Comparison of ENCODE assay signal across 13 mouse cellular contexts in the genomic region with DNA sequence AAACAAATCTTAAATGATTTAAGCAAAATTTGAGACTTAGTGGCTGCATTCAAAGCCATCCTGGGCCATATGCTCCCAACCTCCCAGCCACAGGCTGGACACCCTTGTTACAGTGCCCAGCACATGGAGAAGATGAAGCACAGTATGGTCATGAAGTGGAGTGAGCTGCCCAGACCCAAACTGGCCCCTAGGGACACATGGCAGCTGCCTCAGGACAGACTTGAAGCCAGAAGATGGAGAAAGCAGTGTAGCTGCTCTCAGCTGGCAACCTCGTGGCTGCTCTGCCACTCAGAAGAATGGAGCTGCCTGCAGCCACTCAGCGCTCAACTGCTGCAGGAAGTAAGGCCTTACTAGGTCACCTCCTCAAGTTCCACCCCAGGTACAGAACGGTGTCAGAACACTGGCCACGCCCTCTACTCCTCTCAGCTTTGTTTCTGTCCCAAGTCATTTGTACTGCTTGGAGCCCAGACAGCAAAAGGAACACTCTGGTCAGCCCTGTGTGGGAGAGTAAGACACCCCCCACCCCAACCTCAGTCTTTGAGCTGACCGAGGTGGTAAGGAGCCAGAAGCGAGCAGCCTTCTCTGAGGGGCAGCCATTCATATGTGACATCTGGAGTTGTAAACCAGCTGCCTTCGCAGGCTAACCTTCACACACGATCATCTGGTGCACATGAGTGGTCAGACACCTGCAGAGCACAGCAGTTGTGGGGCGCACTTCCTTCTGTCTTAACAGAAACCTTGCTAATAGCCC. TPM values are rescaled to one million over a fixed set of nuclear protein-coding genes. Genes with fewer than 3 reads are reported as not detected.
DNase-seq lines count a peak whose midpoint lies in the region; ATAC-seq and TF ChIP-seq lines count a peak whose summit lies in the region.
"Had no signal": no experiment of that assay in that cellular context is flagged by ENCODE, and none has a peak within 500 bp of the region (broad histone marks: within the 10 kb centered on the region; RNA-seq: fewer than 3 reads in every experiment).

No protein-coding gene starts in this region.

- no peaks in the 10 kb centered on the region for H3K9me3 ChIP-seq in hindbrain, postnatal 0 days (ENCODE audit: low read length)
- H3K9me3 ChIP-seq in hindbrain, embryonic 14.5 days (ENCODE audit: control insufficient read depth, low read length): no peaks in the 10 kb centered on the region
- H3K9me3 ChIP-seq in intestine, embryonic 16.5 days (ENCODE audit: control insufficient read depth, low read length): no peaks in the 10 kb centered on the region
- H3K9me3 ChIP-seq: heart, embryonic 15.5 days; kidney, embryonic 15.5 days; midbrain, embryonic 10.5 days; neural tube, embryonic 15.5 days had no signal

- DNase-seq in hindbrain, postnatal 0 days (ENCODE audit: low spot score): peak; percentile 39
- DNase-seq in hindbrain, embryonic 14.5 days (ENCODE audit: low spot score): no peak
- DNase-seq in CD4-positive helper T cell, adult 2 months (ENCODE audit: low read depth, low spot score): peak; percentile 38
- DNase-seq in adipocyte (ENCODE audit: low spot score): peak; percentile 68
- DNase-seq in spleen, postnatal 36 days (ENCODE audit: low spot score in 2 of 2): peak; percentile 79 to 81
- DNase-seq: gastrocnemius, postnatal 25 days had no signal

- no peak for TF ChIP-seq CTCF in hindbrain, postnatal 0 days (IDR thresholded peaks at IDR 0.05; ENCODE audit: low read depth)

- H3K4me1 ChIP-seq in hindbrain, postnatal 0 days (ENCODE audit: insufficient read depth, low read length): peaks cover 10% of the 10 kb centered on the region
- H3K4me1 ChIP-seq in hindbrain, embryonic 14.5 days (replicated peaks; ENCODE audit: control insufficient read depth, insufficient read depth, low read length): peaks cover 14% of the 10 kb centered on the region
- H3K4me1 ChIP-seq in intestine, embryonic 16.5 days (ENCODE audit: control insufficient read depth, insufficient read depth, low read length): peaks cover 4% of the 10 kb centered on the region; the same call in 1 of the 2 replicates
- H3K4me1 ChIP-seq: heart, embryonic 15.5 days had no signal

- WGBS in hindbrain, postnatal 0 days: 64% methylated on average over 9 of the region's 9 CpGs
- WGBS in hindbrain, embryonic 14.5 days: 73% methylated on average over 9 of the region's 9 CpGs
- 68% methylated on average over 9 of the region's 9 CpGs for WGBS in intestine, embryonic 16.5 days

- H3K9ac ChIP-seq in hindbrain, postnatal 0 days (replicated peaks; ENCODE audit: low read length): no peak overlapping the region
- H3K9ac ChIP-seq in hindbrain, embryonic 14.5 days: no peak overlapping the region
- H3K9ac ChIP-seq in intestine, embryonic 16.5 days (ENCODE audit: low read depth, low read length): no peak overlapping the region
- H3K9ac ChIP-seq: heart, embryonic 15.5 days; kidney, embryonic 15.5 days; neural tube, embryonic 15.5 days had no signal

- no peak overlapping the region for H3K4me3 ChIP-seq in hindbrain, postnatal 0 days (ENCODE audit: low read length)
- no peak overlapping the region for H3K4me3 ChIP-seq in hindbrain, embryonic 14.5 days (replicated peaks; ENCODE audit: low read length)
- H3K4me3 ChIP-seq in intestine, embryonic 16.5 days (ENCODE audit: low read length): no peak overlapping the region
- H3K4me3 ChIP-seq: heart, embryonic 15.5 days; kidney, embryonic 15.5 days; midbrain, embryonic 10.5 days; neural tube, embryonic 15.5 days had no signal

- H3K4me2 ChIP-seq in hindbrain, postnatal 0 days (ENCODE audit: low read depth, low read length): no peak overlapping the region
- H3K4me2 ChIP-seq in hindbrain, embryonic 14.5 days (replicated peaks): no peak overlapping the region
- H3K4me2 ChIP-seq in intestine, embryonic 16.5 days (ENCODE audit: low read depth, low read length): no peak overlapping the region
- H3K4me2 ChIP-seq: heart, embryonic 15.5 days; kidney, embryonic 15.5 days; neural tube, embryonic 15.5 days had no signal

- ATAC-seq in hindbrain, postnatal 0 days: no peak
- no peak for ATAC-seq in hindbrain, embryonic 14.5 days (ENCODE audit: low FRiP score)
- no peak for ATAC-seq in intestine, embryonic 16.5 days
- ATAC-seq in megakaryocyte, adult 5-6 weeks (ENCODE audit: poor library complexity, severe bottlenecking): no peak
- ATAC-seq in megakaryocyte-erythroid progenitor cell, adult 5-6 weeks (replicated peaks; ENCODE audit: low FRiP score, low TSS enrichment, poor library complexity, severe bottlenecking): no peak

- no peaks in the 10 kb centered on the region for H3K27me3 ChIP-seq in hindbrain, postnatal 0 days (ENCODE audit: insufficient read depth, low read length)
- no peaks in the 10 kb centered on the region for H3K27me3 ChIP-seq in hindbrain, embryonic 14.5 days (ENCODE audit: control insufficient read depth, insufficient read depth, low read length)
- no peaks in the 10 kb centered on the region for H3K27me3 ChIP-seq in intestine, embryonic 16.5 days (replicated peaks; ENCODE audit: control insufficient read depth, insufficient read depth, low read length)
- H3K27me3 ChIP-seq: heart, embryonic 15.5 days; kidney, embryonic 15.5 days; neural tube, embryonic 15.5 days had no signal

- no peak overlapping the region for H3K27ac ChIP-seq in hindbrain, postnatal 0 days
- H3K27ac ChIP-seq in hindbrain, embryonic 14.5 days: no peak overlapping the region
- H3K27ac ChIP-seq in intestine, embryonic 16.5 days (ENCODE audit: low read length): no peak overlapping the region
- H3K27ac ChIP-seq: heart, embryonic 15.5 days; kidney, embryonic 15.5 days; midbrain, embryonic 10.5 days; neural tube, embryonic 15.5 days had no signal

- H3K36me3 ChIP-seq in hindbrain, postnatal 0 days (ENCODE audit: insufficient read depth, low read length): no peaks in the 10 kb centered on the region; the same call in 1 of the 2 replicates
- peaks cover 18% of the 10 kb centered on the region for H3K36me3 ChIP-seq in hindbrain, embryonic 14.5 days (replicated peaks; ENCODE audit: control insufficient read depth, insufficient read depth)
- no peaks in the 10 kb centered on the region; the same call in 1 of the 2 replicates for H3K36me3 ChIP-seq in intestine, embryonic 16.5 days (ENCODE audit: control insufficient read depth, insufficient read depth, low read length)
- H3K36me3 ChIP-seq: heart, embryonic 15.5 days had no signal

RNA-seq across cellular contexts. Expression of a gene that starts 48.7 kb away (rescaled TPM):
- total RNA-seq in hindbrain, postnatal 0 days (2014; rRNA removed): 14.2 and 22.3 TPM in 2 replicates
- polyA plus RNA-seq in hindbrain, postnatal 0 days (2015; fragmentation: Nextera tagmentation; extraction: Ambion mirVana): 10.4 and 10.8 TPM in 2 replicates
- polyA plus RNA-seq in hindbrain, embryonic 14.5 days (2014; fragmentation: Nextera tagmentation; extraction: Ambion mirVana): 3.8 and 6.3 TPM in 2 replicates
- 9.5 and 10.1 TPM in 2 replicates for polyA plus RNA-seq in intestine, embryonic 16.5 days (2015; fragmentation: Nextera tagmentation; extraction: Ambion mirVana)
- not detected in 2 replicates for total RNA-seq in megakaryocyte, adult 5-6 weeks (2015)
- total RNA-seq in megakaryocyte, adult 5-6 weeks (2017): 2.0 TPM in 1 of 2 replicates, not detected in the other
- not detected in 2 replicates for total RNA-seq in megakaryocyte-erythroid progenitor cell, adult 5-6 weeks (2014; fragmentation: Nextera tagmentation)
- total RNA-seq in megakaryocyte-erythroid progenitor cell, adult 5-6 weeks (2017): not detected in 2 replicates
